Mouse (Mus musculus): ENCODE data around the gene Tat.

GRCm38 (mm10) chr8:109982386-109983105 is 7.7 kb upstream of the Tat start:
- no peak for TF ChIP-seq POLR2A (IDR thresholded peaks at IDR 0.05; ENCODE audit: insufficient read length, low read depth)
- TF ChIP-seq TCF12 (IDR thresholded peaks at IDR 0.05; ENCODE audit: insufficient read depth, poor library complexity, severe bottlenecking) = no peak
- TF ChIP-seq MYOG (IDR thresholded peaks at IDR 0.05; ENCODE audit: control insufficient read depth in 1 of 3, insufficient read depth in 1 of 3, insufficient read length in 2 of 3, low read depth in 2 of 3) = no peak
- TF ChIP-seq REST (IDR thresholded peaks at IDR 0.05; ENCODE audit: insufficient read depth, insufficient read length) = no peak
- TF ChIP-seq CEBPB (IDR thresholded peaks at IDR 0.05; ENCODE audit: insufficient read depth, poor library complexity, severe bottlenecking) = no peak
- TF ChIP-seq USF1 (IDR thresholded peaks at IDR 0.05; ENCODE audit: low read depth) = no peak
- TF ChIP-seq POLR2AphosphoS2 (IDR thresholded peaks at IDR 0.05; ENCODE audit: insufficient read length, low read depth) = no peak
- no peak for TF ChIP-seq MAX (IDR thresholded peaks at IDR 0.05; ENCODE audit: low read depth)

Data from myocyte (in vitro differentiated cells).